In genomic region chr6:54588212-54588611, GRCm38 (mm10) we compare ENCODE assay signal across 26 mouse cellular contexts. TPM values are rescaled to one million over a fixed set of nuclear protein-coding genes. Genes with fewer than 3 reads are reported as not detected.
"Had no signal": no experiment of that assay in that cellular context is flagged by ENCODE, and none has a peak within 500 bp of the region (broad histone marks: within the 10 kb centered on the region; RNA-seq: fewer than 3 reads in every experiment).

No protein-coding gene starts in this region.

- ATAC-seq: forebrain, embryonic 13.5 days; forebrain, embryonic 14.5 days; forebrain, embryonic 15.5 days; forebrain, embryonic 16.5 days; forebrain, postnatal 0 days had no signal

- H3K9me3 ChIP-seq: embryonic facial prominence, embryonic 10.5 days; embryonic facial prominence, embryonic 12.5 days; embryonic facial prominence, embryonic 13.5 days; embryonic facial prominence, embryonic 15.5 days; forebrain, embryonic 10.5 days; forebrain, embryonic 12.5 days; forebrain, embryonic 13.5 days; forebrain, embryonic 15.5 days had no signal

- H3K27ac ChIP-seq: embryonic facial prominence, embryonic 10.5 days; embryonic facial prominence, embryonic 12.5 days; embryonic facial prominence, embryonic 13.5 days; embryonic facial prominence, embryonic 15.5 days; forebrain, embryonic 10.5 days; forebrain, embryonic 12.5 days; forebrain, embryonic 13.5 days; forebrain, embryonic 15.5 days; gastrocnemius, adult 2 months; heart, adult 2 months had no signal

- H3K4me3 ChIP-seq: embryonic facial prominence, embryonic 10.5 days; embryonic facial prominence, embryonic 12.5 days; embryonic facial prominence, embryonic 13.5 days; embryonic facial prominence, embryonic 15.5 days; erythroblast, embryonic 14.5 days; forebrain, embryonic 10.5 days; forebrain, embryonic 12.5 days; forebrain, embryonic 13.5 days; forebrain, embryonic 15.5 days; gastrocnemius, adult 2 months; heart, adult 2 months had no signal

- DNase-seq: cerebellum, adult 9-10 months; cerebellum, adult 9-11 months; cerebellum, postnatal 10 days; cerebellum, postnatal 14 days; cerebellum, postnatal 25 days; cerebellum, postnatal 36 days; embryo, embryonic 11 days; forebrain, postnatal 0 days; gastrocnemius, adult 2 months; gastrocnemius, postnatal 10 days; gastrocnemius, postnatal 14 days; gastrocnemius, postnatal 25 days; gastrocnemius, postnatal 36 days; heart, adult 18-20 months; heart, adult 2 months had no signal

- H3K36me3 ChIP-seq: embryonic facial prominence, embryonic 12.5 days; forebrain, embryonic 12.5 days; forebrain, embryonic 15.5 days had no signal

- H3K4me2 ChIP-seq: embryonic facial prominence, embryonic 12.5 days; embryonic facial prominence, embryonic 13.5 days; embryonic facial prominence, embryonic 15.5 days; forebrain, embryonic 12.5 days; forebrain, embryonic 13.5 days; forebrain, embryonic 15.5 days had no signal

- H3K9ac ChIP-seq: embryonic facial prominence, embryonic 12.5 days; embryonic facial prominence, embryonic 13.5 days; embryonic facial prominence, embryonic 15.5 days; forebrain, embryonic 12.5 days; forebrain, embryonic 13.5 days; forebrain, embryonic 15.5 days; forebrain, postnatal 0 days had no signal

- H3K27me3 ChIP-seq: embryonic facial prominence, embryonic 12.5 days; embryonic facial prominence, embryonic 13.5 days; embryonic facial prominence, embryonic 15.5 days; forebrain, embryonic 12.5 days; forebrain, embryonic 13.5 days; forebrain, embryonic 15.5 days had no signal

RNA-seq across cellular contexts. Expression of gene Fkbp14, which starts 8.9 kb away (rescaled TPM):
- polyA plus RNA-seq: erythroblast, embryonic 14.5 days had no signal

RNA-seq across cellular contexts. Expression of gene Scrn1, which starts 21.9 kb away (rescaled TPM):
- polyA plus RNA-seq: erythroblast, embryonic 14.5 days had no signal
